Mouse (Mus musculus) lung, embryonic 14.5 days (tissue): ENCODE measurements around the gene Trpv4. TPM values are rescaled to one million over a fixed set of nuclear protein-coding genes. Genes with fewer than 3 reads are reported as not detected.
A peak's percentile ranks its signal among the peaks of the same experiment; 100 is the strongest.

Source experiments
- ATAC-seq: fragments of 200-750 bp; cut with Nextera tagmentation; 2 replicates; pipeline ENCODE4 v1.8.0; 2017; ENCODE audit warnings: mild to moderate bottlenecking, moderate TSS enrichment, moderate library complexity; ENCODE audit not compliant: insufficient read depth
- DNase-seq: peaks from one replicate; pipeline ENCODE4 v3.0.0-alpha.2; 2015
- H3K27ac ChIP-seq: fragments of 300-500 bp; sonication (generic); 2 replicates; pipeline ENCODE4 v1.5.1; 2014; ENCODE audit warnings: low read depth, mild to moderate bottlenecking, moderate library complexity
- H3K27me3 ChIP-seq: fragments of 300-500 bp; sonication (generic); 2 replicates; pipeline ENCODE4 v1.6.1; 2014; ENCODE audit warnings: low read length, control low read depth; ENCODE audit not compliant: insufficient read depth
- H3K36me3 ChIP-seq: fragments of 300-500 bp; sonication (generic); 2 replicates; pipeline ENCODE4 v1.6.1; 2014; ENCODE audit warnings: control low read depth; ENCODE audit not compliant: insufficient read depth
- H3K4me1 ChIP-seq: fragments of 300-500 bp; sonication (generic); 2 replicates; pipeline ENCODE4 v1.6.1; 2014; ENCODE audit warnings: antibody characterized with exemption, control low read depth; ENCODE audit not compliant: insufficient read depth
- H3K4me2 ChIP-seq: fragments of 300-500 bp; sonication (generic); 2 replicates; pipeline ENCODE4 v1.6.1; 2014; ENCODE audit warnings: mild to moderate bottlenecking
- H3K4me3 ChIP-seq: fragments of 300-500 bp; sonication (generic); 2 replicates; pipeline ENCODE4 v1.5.1; 2014; ENCODE audit warnings: low read depth, low read length
- H3K9ac ChIP-seq: fragments of 300-500 bp; sonication (generic); 2 replicates; pipeline ENCODE4 v1.6.1; 2014
- H3K9me3 ChIP-seq: fragments of 300-500 bp; sonication (generic); 2 replicates; pipeline ENCODE4 v1.6.1; 2016; ENCODE audit warnings: low read depth, low read length, control low read depth
- CTCF ChIP-seq: IDR thresholded peaks from 2 replicates; pipeline ENCODE4 v1.5.1; 2016; ENCODE audit warnings: antibody characterized with exemption, low read depth
- WGBS: fragments of 180-500 bp; shearing (Covaris S2); extraction: QIAGEN DNeasy Blood & Tissue Kit; methylation state at CpG from one replicate; pipeline ENCODE4 v1.1.7; 2014; 5-methylcytosine and 5-hydroxymethylcytosine counted together
- polyA plus RNA-seq: library from polyadenylated mRNA; unstranded; fragments of >200 nt; fragmentation: Nextera tagmentation; extraction: Ambion mirVana; gene quantifications from 2 replicates; pipeline ENCODE4 v1.2.1, GENCODE M21; 2014

Trpv4 gene
- polyA plus RNA-seq, 1 experiment from 2014 or later = 1.0 TPM

DNA sequence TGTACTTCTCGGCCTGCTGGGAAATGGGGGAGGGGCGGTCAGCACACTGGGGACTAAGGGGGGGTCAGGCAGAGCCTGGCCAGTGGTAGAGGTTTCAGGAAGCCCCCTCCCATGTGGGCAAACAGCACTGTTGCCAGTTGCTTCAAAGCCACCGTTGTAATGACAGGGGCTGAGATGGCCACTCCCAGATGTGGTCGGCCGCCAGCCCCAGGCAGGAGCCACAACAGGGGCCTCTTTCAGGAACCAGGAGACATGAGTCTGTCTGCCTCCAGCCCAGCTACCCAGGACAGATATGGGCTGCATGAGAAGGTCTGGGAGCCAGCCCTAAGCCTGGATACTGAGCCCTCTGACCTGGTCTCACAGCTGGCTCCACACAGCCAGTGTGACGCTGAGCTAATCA is 13.3 kb downstream of the Trpv4 start:
- H3K4me3 ChIP-seq = no peak overlapping the region
- no peak overlapping the region for H3K9ac ChIP-seq
- no peak for TF ChIP-seq CTCF
- ATAC-seq (no peak), DNase-seq (no peak)
- H3K27ac ChIP-seq = no peak overlapping the region
- WGBS = 30% methylated on average over 6 of the region's 6 CpGs
- no peaks in the 10 kb centered on the region for H3K27me3 ChIP-seq
- peaks cover 6% of the 10 kb centered on the region; the same call in 1 of the 2 replicates for H3K4me1 ChIP-seq
- no peak overlapping the region for H3K4me2 ChIP-seq
- no peaks in the 10 kb centered on the region for H3K9me3 ChIP-seq
- no peaks in the 10 kb centered on the region for H3K36me3 ChIP-seq

DNA sequence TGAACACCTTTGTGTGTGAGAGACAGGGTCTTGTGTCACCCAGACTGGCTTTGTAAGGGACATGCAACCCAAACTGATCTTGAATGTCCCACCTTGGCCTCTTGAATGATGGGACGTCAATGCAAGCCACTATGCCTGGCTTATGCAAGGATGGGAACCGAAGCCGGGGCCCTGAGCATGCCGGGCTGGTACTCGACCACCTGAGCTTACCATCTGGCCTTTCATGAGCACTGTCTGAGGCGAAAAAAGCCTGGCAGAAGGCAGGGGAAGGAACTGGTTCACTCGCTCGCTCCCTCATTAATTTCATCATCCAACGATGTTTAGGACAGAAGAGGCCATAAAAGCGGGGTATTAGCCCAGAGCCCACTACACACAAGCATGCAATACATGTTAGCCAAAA is 17.4 kb downstream of the Trpv4 start:
- 78% methylated on average over 10 of the region's 10 CpGs for WGBS
- no peaks in the 10 kb centered on the region for H3K36me3 ChIP-seq
- peaks cover 7% of the 10 kb centered on the region; the same call in 1 of the 2 replicates for H3K27me3 ChIP-seq
- H3K4me3 ChIP-seq = no peak overlapping the region
- no peak overlapping the region for H3K4me2 ChIP-seq
- DNase-seq (no peak), ATAC-seq (no peak)
- H3K9me3 ChIP-seq = no peaks in the 10 kb centered on the region
- 0 out of 2 replicates have a peak, but pooled peaks cover 2% of the 10 kb centered on the region for H3K4me1 ChIP-seq
- no peak overlapping the region for H3K27ac ChIP-seq
- no peak for TF ChIP-seq CTCF
- H3K9ac ChIP-seq = no peak overlapping the region

DNA sequence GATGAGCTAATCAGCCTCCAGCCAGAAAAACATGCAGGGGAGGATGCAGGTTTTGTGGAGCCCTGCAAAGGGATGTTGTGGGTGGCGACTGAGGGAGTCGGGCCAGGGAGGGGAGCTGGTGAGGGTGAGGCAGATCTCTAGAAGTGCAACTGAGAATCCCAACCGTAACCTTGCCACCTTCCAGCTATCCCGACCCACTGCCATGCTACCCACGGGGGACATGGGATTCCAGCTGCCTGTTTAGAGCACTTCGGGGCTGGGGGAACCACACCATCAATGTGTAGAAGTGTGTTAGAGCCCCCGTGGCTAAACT is 18.6 kb downstream of the Trpv4 start:
- H3K4me3 ChIP-seq = 0 out of 2 replicates have a peak overlapping the region, but pooled peaks have one; percentile 6
- TF ChIP-seq CTCF = no peak
- H3K27ac ChIP-seq = no peak overlapping the region

DNA sequence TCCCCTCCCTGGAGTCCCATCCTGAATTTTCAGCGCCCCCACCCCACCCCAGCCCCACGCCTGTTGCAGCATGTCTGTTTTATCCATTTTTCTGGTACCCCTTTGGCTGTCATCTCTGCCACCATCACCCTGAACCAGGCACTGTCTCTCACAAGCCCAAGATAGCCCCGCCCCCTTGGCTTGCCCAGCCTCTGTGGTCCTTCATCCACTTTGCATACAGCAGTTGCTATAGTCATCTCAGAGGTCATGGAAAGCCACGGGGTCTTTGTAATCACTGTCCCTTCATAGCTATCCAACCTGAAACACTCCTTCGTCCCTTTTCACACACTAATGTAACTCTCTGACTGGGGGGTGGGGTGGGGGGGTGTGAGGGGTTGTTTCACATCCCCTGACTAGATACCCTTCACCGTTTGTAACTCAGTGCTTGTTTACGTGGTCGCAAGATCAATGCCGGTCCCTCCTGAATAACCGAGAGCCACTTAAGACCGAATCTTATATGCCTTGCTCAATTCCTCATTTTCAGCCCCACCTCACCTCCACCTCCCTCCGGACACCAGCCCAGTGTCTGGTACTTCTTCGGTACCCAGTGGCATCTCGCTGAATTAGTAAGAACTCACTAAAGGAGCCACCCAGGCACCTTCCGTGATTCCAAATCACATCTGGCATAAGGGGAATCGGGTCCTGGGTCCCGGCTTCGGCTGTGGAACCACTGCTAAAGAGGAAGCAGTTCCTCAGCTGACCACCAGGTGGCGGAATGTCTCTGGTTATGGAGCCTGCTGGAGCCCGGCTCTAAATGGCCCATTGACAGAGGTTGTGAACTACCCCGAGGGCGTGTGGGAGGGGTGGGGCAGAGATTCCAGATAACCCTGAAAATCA is 19.2 kb downstream of the Trpv4 start:
- H3K9ac ChIP-seq = no peak overlapping the region
- ATAC-seq = peak; percentile 84

More for the DNA sequence above, 18.6 kb downstream of the Trpv4 start:
- Histone ChIP-seq H3K36me3 (no peaks in the 10 kb centered on the region), H3K4me1 (0 out of 2 replicates have a peak, but pooled peaks cover 2% of the 10 kb centered on the region), H3K27me3 (peaks cover 7% of the 10 kb centered on the region; the same call in 1 of the 2 replicates), H3K9me3 (no peaks in the 10 kb centered on the region), H3K9ac (no peak overlapping the region), H3K4me2 (peak overlapping the region; percentile 49)
- ATAC-seq (no peak), DNase-seq (no peak)
- WGBS = 26% methylated on average over 7 of the region's 7 CpGs

DNA sequence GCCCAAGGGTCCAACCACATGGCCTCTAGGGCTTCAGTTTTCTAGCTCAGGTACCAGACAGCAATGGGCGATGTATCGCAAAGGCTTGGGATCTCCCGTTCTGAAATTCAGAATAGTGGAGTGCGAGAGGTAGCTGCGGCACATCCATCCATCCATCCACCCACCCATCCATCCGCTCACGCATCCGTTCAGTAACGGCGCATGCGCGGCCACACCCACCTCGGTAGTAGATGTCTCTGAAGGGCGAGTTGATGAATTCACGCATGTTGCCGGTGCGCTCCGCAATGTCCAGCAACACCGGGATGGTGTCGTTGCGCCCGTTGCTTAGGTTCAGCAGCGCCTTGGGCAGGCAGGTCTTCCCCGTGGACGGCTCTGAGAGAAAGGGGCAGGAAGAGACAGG is 22.1 kb downstream of the Trpv4 start:
- Histone ChIP-seq H3K27ac (no peak overlapping the region), H3K4me2 (no peak overlapping the region)
- ATAC-seq = no peak

More for the DNA sequence above, 19.2 kb downstream of the Trpv4 start:
- WGBS = 13% methylated on average over 22 of the region's 22 CpGs
- Histone ChIP-seq H3K27me3 (peaks cover 7% of the 10 kb centered on the region; the same call in 1 of the 2 replicates), H3K4me3 (0 out of 2 replicates have a peak overlapping the region, but pooled peaks have one; percentile 6), H3K27ac (no peak overlapping the region), H3K4me1 (0 out of 2 replicates have a peak, but pooled peaks cover 2% of the 10 kb centered on the region), H3K9me3 (no peaks in the 10 kb centered on the region), H3K4me2 (peak overlapping the region; percentile 49), H3K36me3 (no peaks in the 10 kb centered on the region)
- TF ChIP-seq CTCF = peak; percentile 98
- peak; percentile 97 for DNase-seq

DNA sequence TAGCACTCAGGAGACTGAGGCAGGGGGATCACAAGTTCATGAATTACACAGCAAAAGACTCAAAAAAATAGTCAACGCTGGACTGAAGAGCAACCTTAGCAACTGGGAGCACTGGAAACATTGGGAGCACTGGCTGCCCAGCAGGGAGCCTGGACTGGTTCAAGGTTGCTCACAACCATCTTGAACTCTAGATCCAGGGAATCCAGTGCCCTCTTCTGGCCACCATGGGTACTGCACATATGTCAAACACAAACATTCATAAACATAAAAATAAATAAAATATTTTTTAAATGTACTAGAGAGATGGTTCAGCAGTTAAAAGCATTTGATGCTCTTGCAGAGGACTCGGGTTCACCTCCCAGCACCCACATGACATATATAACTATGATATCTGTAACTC is 26.9 kb downstream of the Trpv4 start:
- 43% methylated on average over 2 of the region's 2 CpGs for WGBS
- TF ChIP-seq CTCF = peak; percentile 61

More for the DNA sequence above, 22.1 kb downstream of the Trpv4 start:
- Histone ChIP-seq H3K9me3 (no peaks in the 10 kb centered on the region), H3K4me3 (no peak overlapping the region), H3K27me3 (peaks cover 7% of the 10 kb centered on the region; the same call in 1 of the 2 replicates), H3K4me1 (0 out of 2 replicates have a peak, but pooled peaks cover 2% of the 10 kb centered on the region), H3K9ac (no peak overlapping the region), H3K36me3 (no peaks in the 10 kb centered on the region)
- DNase-seq = no peak
- 79% methylated on average over 25 of the region's 25 CpGs for WGBS
- no peak for TF ChIP-seq CTCF

DNA sequence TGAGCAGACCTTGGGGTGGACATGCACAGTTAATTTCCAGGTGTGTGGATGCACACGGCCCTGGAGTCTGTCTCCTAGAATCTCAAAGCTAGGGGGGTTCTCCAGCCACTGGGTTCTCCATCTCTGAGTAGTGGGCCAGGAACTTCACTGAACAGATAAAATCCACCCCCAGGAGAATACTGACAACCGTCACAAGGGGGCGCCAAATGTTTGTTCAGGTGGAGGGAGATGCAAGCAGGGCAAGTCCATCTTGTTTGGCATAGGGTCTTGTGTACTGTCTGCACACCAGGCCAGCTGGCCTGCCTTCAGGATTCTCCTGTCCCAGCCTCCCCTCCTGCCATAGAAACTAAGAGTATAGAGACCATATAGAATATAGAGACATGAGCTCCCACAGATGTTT is 32.6 kb downstream of the Trpv4 start:
- no peaks in the 10 kb centered on the region for H3K36me3 ChIP-seq
- peak; percentile 76 for TF ChIP-seq CTCF
- H3K4me3 ChIP-seq = no peak overlapping the region
- H3K9me3 ChIP-seq = no peaks in the 10 kb centered on the region
- H3K27me3 ChIP-seq = no peaks in the 10 kb centered on the region
- ATAC-seq (no peak), DNase-seq (peak; percentile 76)
- no peaks in the 10 kb centered on the region for H3K4me1 ChIP-seq
- no peak overlapping the region for H3K9ac ChIP-seq
- H3K4me2 ChIP-seq = no peak overlapping the region
- 17% methylated on average over 3 of the region's 3 CpGs for WGBS
- H3K27ac ChIP-seq = no peak overlapping the region

More for the DNA sequence above, 26.9 kb downstream of the Trpv4 start:
- DNase-seq = peak; percentile 53
- no peak for ATAC-seq
- Histone ChIP-seq H3K4me2 (no peak overlapping the region), H3K4me3 (no peak overlapping the region), H3K27me3 (0 out of 2 replicates have a peak, but pooled peaks cover 3% of the 10 kb centered on the region), H3K36me3 (no peaks in the 10 kb centered on the region), H3K9me3 (no peaks in the 10 kb centered on the region), H3K27ac (no peak overlapping the region), H3K9ac (no peak overlapping the region), H3K4me1 (no peaks in the 10 kb centered on the region)
